Mouse (Mus musculus): ENCODE results near the gene Gfra1. TPM values are rescaled to one million over a fixed set of nuclear protein-coding genes. Genes with fewer than 3 reads are reported as not detected.

Gene Gfra1
- polyA plus RNA-seq, 1 experiment from 2014 or later: 24.1 TPM

DNA sequence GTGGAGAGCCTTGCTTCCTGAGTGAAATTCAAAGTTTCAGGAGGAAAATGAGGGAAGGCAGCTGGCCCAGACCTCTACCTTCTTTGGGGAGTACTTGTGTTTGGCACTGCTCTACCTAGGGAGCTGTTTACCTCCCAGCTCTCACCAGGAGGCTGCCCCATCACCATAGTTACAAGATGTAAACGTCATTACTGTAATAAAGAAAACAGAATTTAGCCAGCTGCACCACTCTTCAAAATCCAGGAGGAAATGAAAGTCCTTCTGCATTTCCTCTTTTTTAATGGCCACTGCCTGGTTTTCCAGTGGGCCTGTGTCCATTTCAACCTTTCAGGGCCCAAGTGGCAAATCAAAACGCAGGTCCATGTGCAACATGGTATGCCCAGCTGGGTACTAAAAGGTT is 101.8 kb downstream of the Gfra1 start:
- no peak for ATAC-seq (ENCODE audit: insufficient number of reproducible peaks, insufficient read depth, low FRiP score, low TSS enrichment)
- Histone ChIP-seq H3K36me3 (no peaks in the 10 kb centered on the region), H3K9me3 (no peaks in the 10 kb centered on the region), H3K9ac (no peak overlapping the region), H3K4me3 (no peak overlapping the region), H3K27me3 (no peaks in the 10 kb centered on the region), H3K4me1 (0 out of 2 replicates have a peak, but pooled peaks cover 6% of the 10 kb centered on the region), H3K4me2 (replicated peaks) (no peak overlapping the region), H3K27ac (no peak overlapping the region)
- WGBS: 49% methylated on average over 2 of the region's 2 CpGs

DNA sequence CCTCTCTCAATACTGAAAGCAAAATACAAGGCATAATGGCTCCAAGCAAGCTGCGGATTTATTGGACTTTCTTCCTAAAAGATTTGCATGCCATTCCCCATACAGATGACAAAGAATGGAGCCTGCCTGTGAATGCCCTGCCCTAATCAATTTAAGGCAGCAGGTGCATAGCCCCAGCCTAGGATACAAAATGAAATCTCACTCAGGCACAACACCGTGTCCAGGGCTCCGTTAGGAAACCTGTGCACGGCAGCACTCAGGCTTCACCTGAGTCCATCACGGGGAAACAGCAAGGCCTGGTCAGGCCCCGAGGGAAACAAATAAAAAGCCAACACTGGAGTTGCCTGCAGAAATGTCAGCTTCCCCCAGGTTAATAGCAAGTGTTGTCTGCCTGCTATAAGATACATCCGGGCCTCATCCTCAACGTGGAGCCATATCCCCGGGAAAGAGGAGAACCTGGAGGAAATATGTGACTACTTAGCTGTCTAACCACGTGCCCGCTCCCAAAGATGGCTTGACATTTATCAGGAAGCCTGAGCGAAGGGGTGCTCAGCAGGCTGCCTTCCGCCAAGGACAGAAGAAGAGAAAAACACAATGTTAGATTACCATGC is 102.3 kb downstream of the Gfra1 start:
- Histone ChIP-seq H3K9me3 (no peaks in the 10 kb centered on the region), H3K4me1 (0 out of 2 replicates have a peak, but pooled peaks cover 6% of the 10 kb centered on the region), H3K4me3 (no peak overlapping the region), H3K36me3 (no peaks in the 10 kb centered on the region), H3K4me2 (replicated peaks) (no peak overlapping the region), H3K27me3 (no peaks in the 10 kb centered on the region), H3K9ac (no peak overlapping the region), H3K27ac (no peak overlapping the region)
- no peak for ATAC-seq (ENCODE audit: insufficient number of reproducible peaks, insufficient read depth, low FRiP score, low TSS enrichment)
- WGBS: 67% methylated on average over 13 of the region's 13 CpGs

DNA sequence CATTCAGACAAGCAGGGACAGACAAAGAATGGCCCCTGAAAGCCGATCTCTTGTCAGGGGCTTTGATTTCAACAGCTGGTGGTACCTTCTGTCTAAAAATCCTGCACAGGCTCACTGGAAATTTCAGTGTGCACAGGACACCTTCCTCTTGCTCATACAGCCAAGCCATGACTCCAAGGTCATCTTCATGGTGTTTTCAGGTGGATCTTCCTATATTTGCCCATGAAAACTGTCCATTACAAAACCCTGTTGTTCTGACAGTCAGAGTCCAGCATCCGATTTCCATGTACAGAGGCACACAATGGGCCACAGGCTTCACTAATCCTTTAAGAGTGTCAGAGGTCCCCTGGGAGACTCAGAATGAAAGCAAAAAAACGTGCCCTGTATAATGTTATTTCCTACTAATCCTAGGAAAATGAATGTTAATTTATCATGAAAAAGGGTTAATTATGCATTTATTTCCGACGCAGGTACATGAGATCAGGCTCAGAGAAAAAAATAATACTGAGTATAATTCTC is 105.8 kb downstream of the Gfra1 start:
- Histone ChIP-seq H3K27me3 (no peaks in the 10 kb centered on the region), H3K4me1 (0 out of 2 replicates have a peak, but pooled peaks cover 6% of the 10 kb centered on the region), H3K4me3 (no peak overlapping the region), H3K36me3 (no peaks in the 10 kb centered on the region), H3K4me2 (replicated peaks) (no peak overlapping the region), H3K27ac (no peak overlapping the region), H3K9ac (no peak overlapping the region), H3K9me3 (no peaks in the 10 kb centered on the region)
- WGBS: 27% methylated on average over 5 of the region's 5 CpGs
- ATAC-seq (ENCODE audit: insufficient number of reproducible peaks, insufficient read depth, low FRiP score, low TSS enrichment): no peak

DNA sequence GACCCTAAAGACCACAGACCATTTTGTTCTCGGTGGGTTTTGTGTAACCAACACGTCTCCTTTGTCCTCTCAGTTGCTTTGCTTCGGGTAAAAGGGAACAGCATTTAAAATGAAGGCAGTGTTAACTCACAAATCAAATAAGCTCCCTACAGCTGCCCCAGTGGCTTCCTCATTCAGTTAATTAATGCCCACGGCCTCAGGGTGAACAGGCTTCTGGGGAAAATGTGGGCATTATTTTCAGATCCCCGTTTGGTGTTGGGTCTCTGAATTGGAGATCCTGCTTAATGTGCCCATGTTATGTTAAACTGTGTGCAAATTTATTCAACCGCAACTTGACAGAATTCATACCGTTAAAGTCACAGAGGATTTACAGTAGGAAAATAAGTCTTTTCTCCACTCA is 110.6 kb downstream of the Gfra1 start:
- Histone ChIP-seq H3K27me3 (no peaks in the 10 kb centered on the region), H3K9ac (no peak overlapping the region), H3K4me3 (no peak overlapping the region), H3K36me3 (no peaks in the 10 kb centered on the region), H3K4me2 (replicated peaks) (no peak overlapping the region), H3K4me1 (0 out of 2 replicates have a peak, but pooled peaks cover 4% of the 10 kb centered on the region), H3K9me3 (no peaks in the 10 kb centered on the region), H3K27ac (no peak overlapping the region)
- no peak for ATAC-seq (ENCODE audit: insufficient number of reproducible peaks, insufficient read depth, low FRiP score, low TSS enrichment)
- 49% methylated on average over 7 of the region's 7 CpGs for WGBS

DNA sequence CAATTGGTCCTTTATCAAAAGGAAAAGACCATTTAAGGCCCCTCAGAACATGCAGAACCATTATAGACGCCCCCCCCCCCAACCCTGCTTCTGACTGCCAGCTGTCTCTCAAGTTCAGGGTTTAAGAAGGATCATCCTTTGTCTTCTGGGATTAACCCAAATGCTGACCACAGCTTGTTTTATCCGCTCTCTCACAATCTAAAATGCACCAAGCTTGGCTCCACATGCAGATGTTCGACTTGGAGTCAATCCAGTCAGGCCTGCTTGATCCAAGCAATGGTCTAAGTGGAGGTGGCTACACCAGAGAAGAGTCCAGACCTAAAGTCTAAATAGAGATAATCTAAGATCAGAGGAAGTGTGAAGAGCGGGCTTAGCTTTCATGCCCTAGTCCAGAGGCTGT is 114.4 kb downstream of the Gfra1 start:
- Histone ChIP-seq H3K27me3 (0 out of 2 replicates have a peak, but pooled peaks cover 2% of the 10 kb centered on the region), H3K27ac (no peak overlapping the region), H3K4me2 (replicated peaks) (no peak overlapping the region), H3K36me3 (no peaks in the 10 kb centered on the region), H3K4me1 (0 out of 2 replicates have a peak, but pooled peaks cover 3% of the 10 kb centered on the region), H3K9me3 (no peaks in the 10 kb centered on the region), H3K9ac (no peak overlapping the region), H3K4me3 (no peak overlapping the region)
- WGBS: 89% methylated on average over 4 of the region's 4 CpGs
- ATAC-seq (ENCODE audit: insufficient number of reproducible peaks, insufficient read depth, low FRiP score, low TSS enrichment): no peak

DNA sequence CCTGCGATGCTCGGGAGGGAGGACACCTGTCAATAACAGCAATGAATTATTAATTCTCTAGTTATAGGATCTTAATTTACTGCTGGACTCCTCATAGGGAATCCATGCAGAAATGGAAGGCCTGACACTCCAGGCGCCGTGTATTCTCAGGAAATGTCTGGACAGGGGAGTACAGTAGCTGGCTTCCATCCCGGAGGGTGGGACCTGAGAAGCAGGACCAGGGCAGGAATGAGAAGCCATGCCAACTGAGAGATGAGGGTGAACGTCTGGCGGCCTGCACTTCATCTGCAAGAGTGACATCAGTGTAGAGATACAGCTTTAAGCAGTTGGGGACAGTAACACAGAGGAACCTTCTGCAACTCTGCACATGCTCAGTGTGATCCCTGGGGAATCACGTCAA is 115.5 kb downstream of the Gfra1 start:
- no peak for ATAC-seq (ENCODE audit: insufficient number of reproducible peaks, insufficient read depth, low FRiP score, low TSS enrichment)
- Histone ChIP-seq H3K36me3 (no peaks in the 10 kb centered on the region), H3K27me3 (0 out of 2 replicates have a peak, but pooled peaks cover 2% of the 10 kb centered on the region), H3K4me1 (peaks cover 12% of the 10 kb centered on the region), H3K4me3 (no peak overlapping the region), H3K4me2 (replicated peaks) (no peak overlapping the region), H3K9me3 (no peaks in the 10 kb centered on the region), H3K27ac (no peak overlapping the region), H3K9ac (no peak overlapping the region)
- 82% methylated on average over 8 of the region's 8 CpGs for WGBS

DNA sequence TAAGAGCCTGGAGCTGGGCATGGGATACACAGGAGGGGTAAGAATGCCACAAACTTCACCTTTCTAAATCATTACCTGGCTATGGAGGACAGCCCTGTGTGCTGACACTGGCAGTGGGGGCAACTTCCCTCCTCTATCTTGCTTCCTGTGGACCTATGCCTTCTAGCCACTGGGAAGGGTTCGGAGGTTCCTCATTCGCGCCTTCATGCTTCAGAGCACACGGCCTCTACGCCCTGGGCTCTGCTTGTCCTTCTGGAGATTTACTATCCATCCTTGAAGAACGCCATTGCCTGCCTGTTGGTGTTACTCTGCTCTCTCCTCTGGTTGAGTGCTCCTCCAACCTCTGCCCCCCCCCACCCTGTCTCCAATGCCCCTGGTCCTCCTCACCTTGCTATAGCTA is 118.9 kb downstream of the Gfra1 start:
- no peak overlapping the region for H3K4me2 ChIP-seq (replicated peaks)
- 88% methylated on average over 6 of the region's 6 CpGs for WGBS
- H3K4me1 ChIP-seq: peaks cover 16% of the 10 kb centered on the region
- H3K9me3 ChIP-seq: no peaks in the 10 kb centered on the region
- no peaks in the 10 kb centered on the region for H3K36me3 ChIP-seq
- H3K9ac ChIP-seq: no peak overlapping the region
- H3K4me3 ChIP-seq: no peak overlapping the region
- ATAC-seq (ENCODE audit: insufficient number of reproducible peaks, insufficient read depth, low FRiP score, low TSS enrichment): no peak; the same call in 1 of the 2 replicates
- no peak overlapping the region for H3K27ac ChIP-seq
- 0 out of 2 replicates have a peak, but pooled peaks cover 2% of the 10 kb centered on the region for H3K27me3 ChIP-seq

DNA sequence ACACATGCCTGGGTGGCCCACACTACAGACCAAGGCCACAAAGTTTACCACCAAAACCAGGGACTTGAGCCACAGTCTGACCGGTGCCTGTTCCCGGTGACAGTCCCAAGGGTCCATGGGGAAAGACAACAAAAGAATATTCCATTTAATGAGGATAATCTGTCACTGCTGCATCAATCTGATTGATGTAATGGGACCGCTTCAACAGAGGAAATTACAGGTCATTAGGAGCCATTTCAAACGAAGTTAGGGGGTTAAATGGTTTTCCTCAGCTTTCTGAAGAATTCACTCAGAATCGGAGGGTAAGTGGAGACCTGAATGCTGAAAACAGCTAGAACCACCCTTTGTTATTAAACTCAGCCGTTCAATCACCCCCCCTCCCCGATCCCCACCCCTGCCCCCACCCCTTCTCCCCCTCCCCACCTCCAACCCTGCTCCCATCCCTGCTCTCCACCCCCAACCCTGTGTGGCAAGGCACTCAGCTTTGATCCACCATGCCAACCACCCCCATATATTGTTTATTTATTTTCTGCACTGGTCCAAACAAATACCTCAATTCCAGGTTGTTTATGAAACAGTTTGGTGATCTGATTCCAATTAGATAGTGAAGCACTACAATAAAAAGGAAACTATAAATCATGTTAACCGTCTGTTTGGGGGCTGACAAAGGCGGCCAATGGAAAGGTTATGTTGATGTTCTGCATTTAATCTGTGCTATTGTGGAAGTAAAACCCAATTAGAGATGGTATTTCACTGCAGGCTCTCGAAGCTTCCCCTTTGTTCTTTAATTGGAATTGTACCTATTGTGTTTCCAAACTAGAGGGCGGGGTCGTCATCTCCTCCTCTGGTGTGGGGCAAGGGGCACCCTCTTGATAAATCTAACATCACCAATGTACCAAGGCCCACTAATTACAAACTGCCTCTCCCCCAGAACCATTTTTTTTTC is 119.9 kb downstream of the Gfra1 start:
- Histone ChIP-seq H3K4me3 (no peak overlapping the region), H3K27me3 (0 out of 2 replicates have a peak, but pooled peaks cover 2% of the 10 kb centered on the region), H3K9ac (no peak overlapping the region), H3K4me1 (peaks cover 16% of the 10 kb centered on the region), H3K36me3 (no peaks in the 10 kb centered on the region), H3K27ac (no peak overlapping the region), H3K4me2 (replicated peaks) (no peak overlapping the region), H3K9me3 (no peaks in the 10 kb centered on the region)
- WGBS: 38% methylated on average over 12 of the region's 12 CpGs
- no peak for ATAC-seq (ENCODE audit: insufficient number of reproducible peaks, insufficient read depth, low FRiP score, low TSS enrichment)

DNA sequence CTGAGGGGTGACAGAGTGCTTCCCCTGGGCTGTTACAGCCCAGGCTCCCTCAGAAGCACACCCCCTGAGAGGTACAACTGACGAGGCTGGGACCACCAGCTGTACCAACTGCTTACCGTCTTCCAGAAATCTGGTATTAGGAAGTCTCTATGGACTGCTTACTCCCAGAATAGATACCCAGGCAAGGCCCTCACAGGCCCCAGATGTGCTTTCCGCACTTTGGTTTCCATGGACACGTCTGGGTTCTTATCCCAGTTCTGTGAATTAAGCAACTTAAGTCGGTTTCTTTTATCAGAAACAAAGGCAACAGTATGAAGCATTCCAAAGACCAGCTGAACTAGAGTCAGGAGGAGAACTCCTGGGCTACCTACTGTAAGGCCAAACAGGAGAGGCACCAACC is 126.4 kb downstream of the Gfra1 start:
- ATAC-seq (ENCODE audit: insufficient number of reproducible peaks, insufficient read depth, low FRiP score, low TSS enrichment): no peak
- Histone ChIP-seq H3K4me3 (no peak overlapping the region), H3K4me1 (peaks cover 11% of the 10 kb centered on the region; the same call in 1 of the 2 replicates), H3K27ac (no peak overlapping the region), H3K36me3 (no peaks in the 10 kb centered on the region), H3K4me2 (replicated peaks) (no peak overlapping the region), H3K27me3 (no peaks in the 10 kb centered on the region), H3K9ac (no peak overlapping the region), H3K9me3 (no peaks in the 10 kb centered on the region)
- 46% methylated on average over 5 of the region's 5 CpGs for WGBS

DNA sequence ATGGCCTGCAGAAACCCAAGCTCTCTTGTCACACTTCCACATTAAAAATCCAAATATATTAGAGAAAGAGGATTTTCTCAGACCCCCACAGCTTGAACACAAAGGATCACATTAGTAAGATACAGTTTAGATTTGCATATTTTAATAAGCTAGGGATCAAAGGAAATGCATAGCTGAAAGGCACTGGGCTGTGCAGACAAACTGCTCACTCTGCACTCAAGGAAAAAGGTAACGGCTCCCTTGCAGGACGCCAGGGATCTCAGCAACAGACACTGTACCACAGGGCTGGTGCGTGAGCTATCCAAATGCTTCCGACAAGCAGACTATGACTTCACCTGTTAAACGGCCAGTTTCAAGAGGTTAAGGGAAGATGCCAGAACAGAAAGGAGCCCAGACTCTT is 127.7 kb downstream of the Gfra1 start:
- H3K27ac ChIP-seq: no peak overlapping the region
- no peak for ATAC-seq (ENCODE audit: insufficient number of reproducible peaks, insufficient read depth, low FRiP score, low TSS enrichment)
- 80% methylated on average over 5 of the region's 5 CpGs for WGBS

DNA sequence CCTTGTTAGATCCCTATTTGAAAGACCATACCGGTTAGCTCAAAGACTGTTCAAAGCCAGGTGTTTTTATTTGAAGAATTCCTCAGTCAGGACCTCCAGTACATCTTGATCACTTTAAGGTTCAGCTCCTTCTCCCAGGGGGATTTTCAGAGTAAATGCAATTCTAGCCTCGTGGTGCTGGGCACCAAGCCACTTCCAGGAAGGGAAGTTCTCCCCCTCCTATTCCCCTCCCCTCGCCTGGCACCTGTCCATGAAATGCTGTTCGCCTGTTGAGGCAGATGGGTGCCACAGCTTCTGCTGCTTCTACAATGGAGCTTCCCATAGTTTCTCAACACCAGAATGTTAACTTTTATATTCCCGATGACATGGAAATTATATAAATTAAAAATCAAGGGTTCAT is 139.2 kb downstream of the Gfra1 start:
- no peak overlapping the region for H3K9ac ChIP-seq
- WGBS: 65% methylated on average over 5 of the region's 5 CpGs
- no peak overlapping the region for H3K4me3 ChIP-seq
- no peak overlapping the region for H3K4me2 ChIP-seq (replicated peaks)
- no peaks in the 10 kb centered on the region for H3K36me3 ChIP-seq
- peaks cover 7% of the 10 kb centered on the region; the same call in 1 of the 2 replicates for H3K9me3 ChIP-seq
- no peaks in the 10 kb centered on the region; the same call in 1 of the 2 replicates for H3K4me1 ChIP-seq
- H3K27me3 ChIP-seq: no peaks in the 10 kb centered on the region
- no peak overlapping the region for H3K27ac ChIP-seq
- no peak for ATAC-seq (ENCODE audit: insufficient number of reproducible peaks, insufficient read depth, low FRiP score, low TSS enrichment)

More for the DNA sequence above, 127.7 kb downstream of the Gfra1 start:
- no peaks in the 10 kb centered on the region for H3K27me3 ChIP-seq
- no peaks in the 10 kb centered on the region for H3K36me3 ChIP-seq
- no peak overlapping the region for H3K4me2 ChIP-seq (replicated peaks)
- no peaks in the 10 kb centered on the region for H3K9me3 ChIP-seq
- H3K9ac ChIP-seq: no peak overlapping the region
- peaks cover 11% of the 10 kb centered on the region; the same call in 1 of the 2 replicates for H3K4me1 ChIP-seq
- no peak overlapping the region for H3K4me3 ChIP-seq

All from embryonic facial prominence, embryonic 12.5 days (tissue).